Mouse (Mus musculus) ES-E14 (cell line): ENCODE results near the gene Fhit.

Source experiments
- CHD2 ChIP-seq: IDR thresholded peaks from 2 replicates; pipeline ENCODE4 v1.6.1; 2014; ENCODE audit warnings: mild to moderate bottlenecking, low read depth, low read length, inconsistent platforms
- HCFC1 ChIP-seq: IDR thresholded peaks from 2 replicates; pipeline ENCODE4 v1.6.1; 2012; ENCODE audit warnings: low read length, inconsistent platforms, borderline replicate concordance; ENCODE audit not compliant: insufficient read depth
- MAFK ChIP-seq: IDR thresholded peaks from 2 replicates; pipeline ENCODE4 v1.6.1; 2014; ENCODE audit warnings: mild to moderate bottlenecking, low read depth, low read length, inconsistent platforms; ENCODE audit not compliant: insufficient read depth
- ZC3H11A ChIP-seq: IDR thresholded peaks from 2 replicates; pipeline ENCODE4 v1.6.1; 2012; ENCODE audit warnings: low read depth, mild to moderate bottlenecking, inconsistent platforms, low read length, borderline replicate concordance
- ZNF384 ChIP-seq: IDR thresholded peaks from 2 replicates; pipeline ENCODE4 v1.6.1; 2012; ENCODE audit warnings: low read depth, low read length, inconsistent platforms

GRCm38 (mm10) chr14:10286027-10286426 is 875.8 kb downstream of the Fhit start:
- no peak for TF ChIP-seq CHD2
- TF ChIP-seq HCFC1: no peak
- no peak for TF ChIP-seq ZNF384
- no peak for TF ChIP-seq ZC3H11A
- no peak for TF ChIP-seq MAFK
